Mouse (Mus musculus): ENCODE results near the gene Igf1.

The Igf1 gene

DNA sequence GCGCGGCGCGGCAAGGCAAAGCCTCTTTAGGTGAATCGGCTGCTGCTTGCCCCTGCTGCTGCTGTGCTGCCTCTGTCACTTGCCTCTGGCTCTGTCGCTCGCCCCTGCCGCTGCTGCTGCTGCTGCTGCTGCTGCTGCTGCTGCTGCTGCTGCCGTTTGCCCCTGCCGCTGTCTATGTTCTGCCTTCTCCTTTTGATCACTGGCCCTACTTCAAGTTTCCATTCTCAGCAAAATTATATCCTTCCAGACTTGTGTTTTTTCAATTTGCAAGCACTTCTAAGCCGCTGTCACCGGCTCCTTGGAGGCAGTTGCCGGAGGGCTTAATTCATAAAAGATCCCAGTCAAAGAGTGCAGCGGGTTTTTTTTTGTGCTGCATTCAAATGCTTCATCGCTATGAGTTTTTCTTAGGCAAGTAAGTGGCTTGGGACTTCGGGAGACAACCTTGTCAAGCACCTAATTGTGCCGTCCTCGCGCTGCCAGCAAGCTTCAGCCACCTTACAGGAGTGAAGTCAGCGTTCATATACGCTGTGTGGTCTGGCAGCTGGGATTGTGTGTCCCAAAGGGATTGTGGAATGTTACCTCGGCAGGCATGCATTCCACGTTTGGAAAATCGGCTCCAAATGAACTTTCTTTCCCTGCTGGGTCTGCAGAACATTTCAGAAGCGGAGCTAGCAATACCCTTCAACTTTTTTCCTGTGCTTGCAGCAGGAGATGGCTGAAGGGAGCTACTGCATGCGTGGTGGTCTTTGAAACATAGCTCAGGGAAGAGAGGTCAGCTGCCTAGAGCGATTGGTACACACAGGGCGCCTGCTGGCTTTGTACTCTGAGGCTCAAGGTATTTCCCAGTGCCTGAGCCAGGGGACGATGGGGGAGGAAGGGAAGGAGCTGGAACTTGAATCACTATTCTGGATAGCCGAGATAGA is 2.4 kb downstream of the Igf1 start:
- no peak for DNase-seq (ENCODE audit: low read depth, low spot score)

DNA sequence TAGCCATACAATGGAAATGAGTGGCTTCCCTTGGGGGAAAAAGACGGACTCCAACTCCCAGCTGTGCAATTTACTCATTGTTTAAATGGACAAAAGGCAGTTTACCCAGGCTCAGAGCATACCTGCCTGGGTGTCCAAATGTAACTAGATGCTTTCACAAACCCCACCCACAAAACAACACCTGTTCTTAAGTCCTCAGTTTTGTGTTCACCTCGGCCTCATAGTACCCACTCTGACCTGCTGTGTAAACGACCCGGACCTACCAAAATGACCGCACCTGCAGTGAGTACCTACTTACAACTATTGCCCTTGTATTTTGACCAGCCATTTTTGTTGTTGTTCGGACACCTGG is 3.0 kb downstream of the Igf1 start:
- DNase-seq (ENCODE audit: low read depth, low spot score) = no peak

DNA sequence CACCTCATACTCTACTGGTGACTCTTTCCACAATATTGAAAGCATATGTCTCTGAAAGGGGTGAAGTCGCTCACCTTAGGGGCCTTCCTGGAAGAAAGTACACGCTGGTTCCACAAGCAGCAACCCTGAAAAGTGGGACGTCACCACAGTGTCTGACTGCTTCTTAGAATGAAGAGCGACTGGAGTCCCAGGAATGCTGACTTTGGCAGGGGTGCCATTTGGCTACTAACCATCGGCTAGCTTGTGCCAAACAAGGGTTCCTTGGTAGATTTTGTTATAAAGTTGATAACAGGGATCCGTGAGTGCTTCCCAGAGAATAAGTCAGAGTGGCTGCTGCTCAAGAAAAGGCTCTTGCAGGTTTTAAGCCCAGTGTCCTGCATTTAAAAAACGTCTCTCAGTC is 4.8 kb downstream of the Igf1 start:
- DNase-seq (ENCODE audit: low read depth, low spot score) = no peak

DNA sequence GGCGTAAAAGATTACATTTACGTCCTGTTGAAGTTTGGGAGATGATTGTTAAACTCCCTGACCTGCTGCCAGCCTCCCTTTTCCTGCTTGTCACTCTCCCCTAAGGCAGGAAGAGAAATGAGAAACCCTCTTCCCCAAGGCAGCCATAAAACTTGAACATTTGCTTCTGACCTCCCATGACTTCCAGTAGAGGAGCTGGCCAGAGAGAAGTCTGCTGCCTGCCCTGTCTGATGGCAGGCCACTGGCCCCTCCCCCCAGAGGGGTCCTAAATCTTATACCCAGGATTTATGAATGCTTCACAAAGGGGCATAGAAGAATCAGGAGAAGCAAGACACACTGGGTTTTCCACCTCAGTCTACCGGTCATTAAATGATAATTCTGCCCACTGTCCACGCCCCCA is 5.3 kb downstream of the Igf1 start:
- no peak for DNase-seq (ENCODE audit: low read depth, low spot score)

DNA sequence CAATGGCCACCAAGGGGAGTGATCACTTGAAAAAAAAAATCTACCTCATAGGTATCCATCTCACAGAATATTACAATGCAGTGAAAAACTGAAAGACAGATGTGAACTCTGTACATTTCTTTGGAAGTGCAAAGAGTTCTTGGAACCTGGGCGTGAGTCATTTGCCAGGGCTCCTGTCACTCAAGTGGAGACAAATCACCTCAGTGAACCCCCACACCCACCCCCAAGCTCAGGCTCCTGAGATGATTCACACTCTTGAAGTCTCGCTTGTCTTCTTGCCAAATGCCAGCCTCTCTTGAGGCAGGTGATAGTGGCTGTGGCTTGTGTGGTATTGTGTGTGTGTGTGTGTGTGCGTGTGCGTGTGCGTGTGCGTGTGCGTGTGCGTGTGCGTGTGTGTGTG is 7.6 kb downstream of the Igf1 start:
- no peak for DNase-seq (ENCODE audit: low read depth, low spot score)

DNA sequence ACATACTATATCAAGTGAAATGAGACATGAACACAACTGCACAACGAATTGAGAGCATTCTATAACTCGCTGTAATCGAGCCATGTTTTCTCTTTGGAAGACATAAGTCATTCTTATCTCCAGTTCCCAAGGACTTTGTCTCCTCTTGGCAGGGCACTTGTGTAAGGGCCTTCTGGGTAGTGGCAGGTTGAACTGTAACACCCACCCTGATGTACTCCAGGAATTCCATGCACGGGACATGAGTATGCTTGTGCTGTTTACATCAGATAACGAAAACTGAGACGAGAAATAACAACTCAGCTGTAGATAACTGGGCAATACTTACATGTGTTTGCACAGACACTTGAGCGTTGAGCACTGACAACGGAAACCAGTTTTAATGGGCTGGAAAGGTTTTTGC is 8.4 kb downstream of the Igf1 start:
- no peak for DNase-seq (ENCODE audit: low read depth, low spot score)

DNA sequence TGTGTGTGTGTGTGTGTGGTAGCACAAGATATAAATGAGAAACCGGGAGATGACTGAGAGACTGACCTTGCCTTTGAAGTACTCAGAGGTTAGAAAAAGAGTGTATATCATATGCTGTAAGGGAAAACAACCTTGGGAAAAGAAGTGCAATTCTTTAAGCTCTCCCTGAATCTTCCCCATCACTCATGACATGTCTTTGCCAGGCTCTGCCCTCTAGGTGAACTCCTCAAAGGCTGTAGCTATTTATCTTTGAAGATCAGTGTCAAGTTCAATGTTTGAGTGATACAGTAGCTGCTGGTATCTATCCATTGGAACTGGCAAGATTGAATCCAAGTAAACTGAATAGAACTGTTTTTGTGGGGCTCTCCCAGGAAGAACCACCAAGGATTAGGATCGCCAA is 9.2 kb downstream of the Igf1 start:
- no peak for DNase-seq (ENCODE audit: low read depth, low spot score)

DNA sequence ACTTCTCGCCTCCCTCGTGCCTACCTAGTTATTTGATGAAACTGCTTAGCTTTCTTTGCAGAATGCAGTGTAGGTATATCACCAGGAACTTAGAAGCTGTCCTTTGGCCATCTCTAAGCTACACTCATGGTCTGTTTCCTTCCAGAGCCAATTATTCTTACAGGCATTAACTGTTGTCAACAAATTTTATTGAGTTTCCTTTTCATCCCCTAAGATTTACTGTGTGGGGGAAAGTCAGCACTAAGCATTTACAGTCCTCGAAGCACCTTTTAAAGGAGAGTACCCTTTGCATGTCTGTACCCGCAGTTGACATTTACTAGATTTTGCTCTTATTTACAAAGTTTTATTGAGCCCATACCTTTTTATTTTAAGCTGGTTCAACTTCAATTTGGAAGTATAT is 9.6 kb downstream of the Igf1 start:
- DNase-seq (ENCODE audit: low read depth, low spot score) = no peak

DNA sequence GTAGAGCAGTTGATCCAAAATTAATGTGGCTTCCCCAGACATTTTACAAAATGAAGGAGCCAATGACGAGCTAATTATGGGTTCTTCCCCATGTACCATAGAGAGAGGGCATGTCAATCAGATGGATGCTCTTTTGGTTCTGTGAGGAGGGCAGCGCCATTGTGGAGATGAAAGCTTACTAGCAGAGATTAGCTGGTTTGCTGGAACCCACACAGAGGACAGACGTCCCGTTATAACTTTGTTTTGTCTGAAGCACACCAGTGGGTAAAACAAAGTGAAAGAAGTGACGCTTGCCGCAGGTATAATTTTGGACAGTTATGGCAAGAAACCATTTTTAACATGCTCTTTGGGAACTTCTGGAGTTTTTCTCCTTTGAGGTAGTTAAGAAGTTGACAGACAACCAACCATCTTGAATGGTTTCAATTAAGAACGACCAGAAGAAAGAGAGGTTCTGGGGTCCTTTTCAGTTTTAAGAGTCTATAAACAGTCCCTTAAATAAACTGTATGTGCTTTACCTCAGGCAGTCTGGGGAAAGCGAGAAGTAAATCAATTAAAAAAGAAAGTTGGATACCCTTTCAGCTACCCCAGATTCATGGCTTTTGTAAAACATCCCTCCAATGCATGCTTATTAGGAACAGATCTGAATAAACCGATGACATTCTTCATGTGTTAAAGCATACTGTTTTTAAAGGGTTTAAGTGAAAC is 10.4 kb downstream of the Igf1 start:
- no peak for DNase-seq (ENCODE audit: low read depth, low spot score)

DNA sequence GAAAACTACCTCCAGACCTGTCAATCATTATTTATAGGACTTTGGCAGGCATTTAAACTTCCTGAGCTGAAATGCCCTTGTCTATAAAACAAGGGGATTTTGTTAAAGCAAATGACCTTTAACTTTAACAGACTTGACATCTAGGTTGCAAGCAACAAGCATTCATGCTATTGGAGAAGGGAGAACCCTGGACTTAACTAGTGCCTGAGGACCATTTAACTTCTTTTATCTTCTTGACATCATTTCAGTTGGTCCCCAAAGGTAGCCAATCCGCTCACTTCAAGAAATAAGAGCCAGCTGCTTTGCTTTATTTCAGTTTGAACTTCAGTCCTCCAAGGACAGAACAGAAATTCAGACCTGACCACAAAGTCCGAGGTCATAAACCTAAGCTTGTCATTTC is 11.1 kb downstream of the Igf1 start:
- no peak for DNase-seq (ENCODE audit: low read depth, low spot score)

DNA sequence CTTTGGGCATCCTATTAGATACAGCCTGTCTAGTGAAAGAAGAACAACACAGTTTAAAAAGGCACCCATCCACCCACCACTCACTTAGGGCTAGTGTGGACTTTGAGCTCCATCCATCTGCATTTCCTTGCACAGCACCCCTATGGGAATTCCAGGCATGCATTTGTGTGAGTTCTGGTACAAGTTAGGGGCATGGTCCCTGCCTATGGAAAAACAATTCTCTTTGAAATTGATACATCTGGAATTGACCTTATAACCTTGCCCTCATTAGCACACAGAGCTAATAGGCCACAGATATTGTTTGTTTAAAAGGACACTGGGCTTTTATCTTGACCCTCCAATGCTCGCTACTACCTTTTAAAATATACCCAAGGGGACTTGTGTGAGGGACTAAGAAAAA is 11.6 kb downstream of the Igf1 start:
- DNase-seq (ENCODE audit: low read depth, low spot score) = no peak

DNA sequence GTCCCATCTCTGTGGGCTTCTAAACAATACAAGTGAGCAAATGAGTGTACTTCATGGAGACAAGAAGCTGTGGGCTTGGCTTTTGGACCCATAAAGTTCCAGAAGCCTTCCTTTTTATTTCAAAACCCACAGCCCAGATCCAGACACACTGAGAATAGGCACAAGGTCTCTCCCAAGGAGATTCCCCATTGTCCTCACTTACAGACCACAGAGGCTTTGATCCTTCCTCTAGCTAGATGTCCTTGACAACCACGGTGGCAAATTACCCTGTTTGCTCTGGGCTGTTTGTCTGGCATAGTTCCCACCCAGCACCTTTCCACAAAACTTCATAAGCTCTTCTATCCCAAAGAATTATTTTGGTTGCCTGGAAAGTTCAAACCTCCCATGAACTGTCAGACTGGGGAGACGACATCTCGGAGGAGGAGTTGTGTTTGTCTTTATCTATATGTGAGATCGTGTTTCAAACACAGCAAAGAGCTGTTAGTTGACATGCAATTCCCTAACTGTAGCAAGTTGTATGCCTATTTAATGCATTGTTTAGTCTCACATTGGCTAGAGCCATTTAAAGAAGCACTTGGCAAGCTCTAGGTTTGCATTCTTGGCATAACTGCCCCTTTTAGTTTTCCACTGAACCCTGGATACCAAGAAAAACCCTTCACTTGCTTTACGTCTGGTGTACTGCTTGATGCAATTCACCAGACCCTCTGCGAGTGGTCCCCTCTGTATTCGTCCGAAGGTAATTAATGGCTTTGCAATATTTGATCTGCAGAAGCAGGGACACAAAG is 14.0 kb downstream of the Igf1 start:
- DNase-seq (ENCODE audit: low read depth, low spot score) = no peak

DNA sequence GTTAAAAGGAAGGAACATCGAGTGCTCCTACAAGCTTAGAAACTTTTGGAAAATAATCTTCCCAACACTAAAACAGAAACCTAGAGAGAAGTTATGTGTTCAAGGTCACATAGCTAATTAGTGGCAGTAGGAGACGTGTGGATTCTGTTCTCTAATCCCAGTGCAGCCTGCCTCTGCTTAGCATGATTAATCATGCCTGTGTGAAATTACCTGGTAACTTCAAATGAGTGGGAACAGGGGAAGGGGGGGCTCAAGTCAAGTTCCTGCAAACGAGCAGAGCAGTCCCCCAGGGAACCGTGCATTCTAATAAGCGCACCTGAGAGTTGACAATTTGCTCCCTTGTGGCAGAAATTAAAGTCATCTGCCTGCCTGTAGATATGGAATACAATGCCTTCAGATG is 14.8 kb downstream of the Igf1 start:
- no peak for DNase-seq (ENCODE audit: low read depth, low spot score)

DNA sequence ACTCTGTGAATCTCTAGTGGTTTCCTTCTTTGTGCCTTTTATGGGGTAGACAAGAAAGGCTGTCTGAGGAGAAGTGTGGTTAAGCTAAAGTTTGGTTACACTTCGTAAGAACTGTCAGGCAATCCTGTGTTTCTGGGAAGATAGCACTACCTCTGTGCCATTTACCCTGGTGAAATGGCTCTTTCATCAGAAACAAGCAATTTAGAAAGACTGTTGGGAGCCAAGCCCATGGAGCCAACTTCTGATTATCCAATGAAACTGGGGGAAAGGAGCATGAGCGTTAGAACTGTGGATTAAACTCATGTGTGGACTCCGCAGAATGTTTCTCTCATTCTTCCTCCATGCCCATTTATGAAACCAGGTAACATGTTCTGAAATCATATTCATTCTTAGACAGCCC is 15.5 kb downstream of the Igf1 start:
- DNase-seq (ENCODE audit: low read depth, low spot score) = no peak

DNA sequence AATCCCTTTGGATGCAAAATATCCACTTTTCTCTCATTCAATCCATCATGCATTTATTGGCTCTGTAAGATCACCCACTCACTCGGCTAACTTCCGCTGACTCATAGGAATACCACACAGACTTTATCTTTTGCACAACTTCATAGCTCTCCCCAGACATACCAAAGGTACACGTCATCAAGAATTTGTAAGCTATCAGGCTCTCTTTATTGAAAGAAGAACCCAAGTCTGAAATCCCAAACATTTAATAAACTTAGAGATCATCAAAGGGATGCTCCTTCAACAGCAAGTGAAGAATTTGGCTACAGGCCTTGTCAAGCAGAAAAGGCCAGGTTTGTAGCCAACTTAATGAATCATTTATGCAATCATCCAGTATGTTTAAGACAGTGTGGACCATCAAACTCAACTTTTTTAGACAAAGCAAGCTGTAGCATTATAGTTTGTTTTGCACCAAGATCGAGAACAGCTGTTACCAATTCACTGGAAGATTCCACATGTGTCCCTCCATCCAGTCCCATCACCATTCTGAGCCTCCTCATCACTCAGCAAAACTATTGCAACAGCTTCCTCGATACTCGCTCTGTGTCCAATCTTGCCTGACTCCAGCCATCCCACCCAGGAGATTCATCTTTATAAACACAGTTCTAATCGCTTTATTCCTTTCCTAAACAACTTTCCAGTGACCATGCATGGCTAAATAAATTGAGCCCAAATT is 22.2 kb downstream of the Igf1 start:
- DNase-seq (ENCODE audit: low read depth, low spot score) = no peak

DNA sequence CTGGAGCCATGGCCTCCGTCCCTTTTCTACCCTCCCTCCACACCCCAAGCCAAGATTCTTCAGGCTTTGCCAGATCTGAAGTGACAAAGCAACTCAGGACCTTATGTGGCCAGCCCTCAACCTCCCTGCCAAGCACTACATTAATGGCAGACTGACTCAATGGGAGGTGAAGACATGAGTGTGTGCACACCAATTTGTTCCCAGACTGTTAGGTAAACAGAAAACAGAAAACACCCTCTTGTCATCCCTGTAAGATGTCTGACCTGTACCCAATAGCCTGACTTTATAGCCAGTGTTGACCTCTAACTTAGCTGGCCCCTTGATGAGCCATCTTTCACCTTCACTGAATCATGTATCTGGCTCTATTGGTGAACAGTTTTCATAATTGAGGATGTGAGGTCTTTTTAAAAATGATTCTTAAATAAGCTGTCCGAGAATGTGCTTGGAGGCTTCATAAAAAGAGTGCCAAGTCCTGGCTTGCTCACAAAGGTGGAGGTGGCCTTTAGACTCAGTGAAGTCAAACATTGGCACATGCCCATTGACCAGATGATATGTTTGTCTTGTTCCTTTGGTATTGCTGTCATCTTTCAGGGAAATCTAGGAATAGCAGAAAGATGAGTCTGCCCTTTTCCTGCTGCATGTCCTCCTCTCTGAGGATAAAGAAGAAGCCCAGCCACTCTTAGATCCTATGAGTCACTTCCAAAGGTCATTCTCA is 27.4 kb downstream of the Igf1 start:
- DNase-seq (ENCODE audit: low read depth, low spot score) = no peak

DNA sequence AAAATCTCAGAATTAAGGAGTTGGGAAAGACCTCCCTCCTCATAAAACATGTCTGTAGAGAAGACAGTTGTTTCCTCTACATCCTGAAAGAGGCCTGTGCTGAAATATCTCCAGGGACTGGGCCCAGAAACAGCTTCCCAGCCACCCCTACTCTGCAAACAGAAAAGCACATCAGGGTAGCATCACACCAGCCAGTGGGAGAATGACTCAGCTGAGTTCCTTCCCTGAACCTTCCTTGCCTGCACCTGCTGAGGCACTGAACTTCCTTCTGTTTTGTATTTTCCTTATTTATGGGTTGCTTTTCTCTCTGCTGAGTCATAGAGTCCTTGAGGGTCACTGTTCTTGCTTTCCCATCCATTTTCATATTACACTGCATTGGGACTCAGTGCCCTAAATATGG is 31.8 kb downstream of the Igf1 start:
- no peak for DNase-seq (ENCODE audit: low read depth, low spot score)

DNA sequence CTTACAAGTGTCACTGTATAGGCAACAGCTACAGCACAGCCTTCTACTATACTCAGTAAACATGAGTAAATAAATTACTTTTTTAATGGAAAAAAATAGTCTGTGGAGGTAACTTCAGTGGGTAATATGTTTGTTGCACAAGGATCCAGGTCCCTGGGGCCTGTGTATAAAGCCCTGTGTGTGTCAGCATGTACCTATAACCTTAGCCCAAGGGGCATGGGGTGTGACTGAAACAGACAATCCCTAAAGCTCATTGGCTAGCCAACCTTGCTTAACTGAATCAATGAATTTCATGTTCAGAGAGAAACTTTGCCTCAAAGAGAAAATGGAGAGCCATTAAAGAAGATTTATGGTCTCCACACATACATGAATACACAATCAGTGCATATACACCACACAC is 34.2 kb downstream of the Igf1 start:
- DNase-seq (ENCODE audit: low read depth, low spot score) = no peak

DNA sequence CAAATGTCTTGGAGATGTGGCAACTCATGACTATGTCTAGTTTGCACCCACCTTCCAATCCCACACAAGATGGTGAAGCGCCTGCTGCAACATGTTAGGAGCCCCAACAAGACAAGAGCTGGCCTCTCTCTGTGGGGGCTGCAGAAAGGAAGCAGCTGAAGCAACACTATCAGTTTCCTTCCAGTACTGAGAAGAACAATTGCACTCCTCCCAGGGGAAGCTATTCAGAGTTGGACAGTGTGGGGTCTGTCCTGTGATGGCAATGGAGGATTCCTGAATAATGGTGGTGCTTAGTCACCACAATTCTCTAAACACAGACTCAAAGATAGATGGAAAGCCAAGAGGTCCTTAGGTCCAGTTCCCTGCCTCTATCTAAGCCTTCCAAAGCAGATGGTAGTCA is 35.2 kb downstream of the Igf1 start:
- DNase-seq (ENCODE audit: low read depth, low spot score) = no peak

DNA sequence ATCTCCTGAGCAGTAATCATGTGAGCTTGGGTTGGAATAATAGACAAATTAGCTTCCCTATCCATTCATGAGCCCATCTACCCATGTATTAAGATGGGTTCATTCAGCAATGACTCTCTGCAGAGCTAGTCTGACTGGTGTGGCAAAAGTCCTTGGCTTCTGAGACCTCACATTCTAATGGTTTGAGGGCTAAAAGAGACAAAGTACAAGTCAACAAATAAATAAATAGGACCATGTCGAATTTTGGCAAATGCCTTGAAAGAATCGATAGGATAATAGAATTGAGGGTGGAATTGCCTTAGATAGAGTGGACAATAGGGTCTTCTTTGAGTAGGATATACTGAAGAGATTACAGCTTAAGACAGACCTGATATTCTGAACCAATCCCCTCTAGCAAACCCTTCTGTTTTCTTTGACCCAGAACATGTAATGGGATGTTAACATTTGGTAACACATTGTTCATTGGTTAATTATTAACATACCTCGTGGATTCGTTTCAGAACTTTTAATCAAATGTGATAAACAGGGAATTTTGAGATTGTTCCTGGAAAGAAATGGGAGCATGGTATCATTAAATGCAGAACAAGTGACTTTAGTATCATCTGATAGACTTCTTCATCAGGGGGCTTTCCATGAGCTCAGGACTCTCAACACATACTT is 36.5 kb downstream of the Igf1 start:
- no peak for DNase-seq (ENCODE audit: low read depth, low spot score)

DNA sequence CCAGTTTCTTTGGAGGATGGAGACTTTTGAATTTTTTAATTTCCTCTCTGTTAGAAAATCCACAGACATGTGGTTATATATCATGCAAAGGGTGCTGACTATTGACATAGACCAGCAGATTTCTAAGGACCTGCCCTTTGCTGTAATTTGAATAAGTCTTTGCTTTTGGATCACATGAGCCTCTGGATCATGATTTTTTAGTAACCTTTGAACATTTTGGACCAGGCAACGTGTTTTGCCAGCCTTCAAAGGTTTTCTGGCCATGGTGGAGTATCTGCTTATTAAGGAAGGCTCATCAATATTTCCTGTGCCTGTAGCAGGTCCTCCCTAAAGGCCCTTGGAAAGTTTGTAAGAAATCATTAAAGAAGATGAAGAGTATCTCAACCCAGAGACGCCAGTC is 37.3 kb downstream of the Igf1 start:
- no peak for DNase-seq (ENCODE audit: low read depth, low spot score)

All from retina, postnatal 7 days (tissue).